Mouse (Mus musculus) right cerebral cortex, postnatal 25 days (tissue): ENCODE measurements around the gene Mrpl9.

ENCODE experiments used
- DNase-seq: peaks from one replicate; pipeline ENCODE4 v3.0.0; 2022

Mrpl9 gene

GRCm38 (mm10) chr3:94442951-94443596 is at the start of gene Mrpl9:
Gene Mrpl9 (plus strand): TSS chr3:94443318.
- DNase-seq = peak; percentile 92

GRCm38 (mm10) chr3:94396336-94396735 is 46.8 kb upstream of the Mrpl9 start:
- no peak for DNase-seq

GRCm38 (mm10) chr3:94396851-94397250 is 46.3 kb upstream of the Mrpl9 start:
- DNase-seq = no peak

GRCm38 (mm10) chr3:94398217-94398616 is 44.9 kb upstream of the Mrpl9 start, which contains the start of gene Lingo4:
Gene Lingo4 (plus strand): TSS chr3:94398517.
- no peak for DNase-seq

GRCm38 (mm10) chr3:94398943-94399481 is 44.1 kb upstream of the Mrpl9 start:
- peak; percentile 23 for DNase-seq

GRCm38 (mm10) chr3:94399663-94400310 is 43.3 kb upstream of the Mrpl9 start:
- no peak for DNase-seq

GRCm38 (mm10) chr3:94402451-94402850 is 40.7 kb upstream of the Mrpl9 start:
- DNase-seq = no peak

- peak; percentile 55 for DNase-seq
Measured at GRCm38 (mm10) chr3:94404366-94405054, 38.6 kb upstream of the Mrpl9 start.

- DNase-seq = no peak
Measured at GRCm38 (mm10) chr3:94405561-94405960, 37.6 kb upstream of the Mrpl9 start.

- DNase-seq = no peak
Measured at GRCm38 (mm10) chr3:94412530-94412929, 30.6 kb upstream of the Mrpl9 start.

- peak; percentile 98 for DNase-seq
Measured at GRCm38 (mm10) chr3:94413031-94413679, 30.0 kb upstream of the Mrpl9 start, which contains the start of gene Tdrkh. Gene Tdrkh (plus strand): TSS chr3:94413273.

- no peak for DNase-seq
Measured at GRCm38 (mm10) chr3:94430980-94431379, 12.1 kb upstream of the Mrpl9 start.

- no peak for DNase-seq
Measured at GRCm38 (mm10) chr3:94434305-94434704, 8.8 kb upstream of the Mrpl9 start.

- DNase-seq = no peak
Measured at GRCm38 (mm10) chr3:94436420-94436819, 6.7 kb upstream of the Mrpl9 start.

GRCm38 (mm10) chr3:94441182-94441581 is 1.9 kb upstream of the Mrpl9 start:
- DNase-seq = no peak

- no peak for DNase-seq
Measured at GRCm38 (mm10) chr3:94443597-94443964, 463 bp downstream of the Mrpl9 start, which contains the start of gene Oaz3. Gene Oaz3 (minus strand): TSS chr3:94443915.

GRCm38 (mm10) chr3:94449377-94449776 is 6.3 kb downstream of the Mrpl9 start:
- no peak for DNase-seq

- DNase-seq = peak; percentile 80
Measured at GRCm38 (mm10) chr3:94456529-94457000, 13.4 kb downstream of the Mrpl9 start.

- no peak for DNase-seq
Measured at GRCm38 (mm10) chr3:94457055-94457454, 13.9 kb downstream of the Mrpl9 start.

- no peak for DNase-seq
Measured at GRCm38 (mm10) chr3:94459834-94460233, 16.7 kb downstream of the Mrpl9 start.

- peak; percentile 31 for DNase-seq
Measured at GRCm38 (mm10) chr3:94463926-94464578, 20.9 kb downstream of the Mrpl9 start.
